Mouse (Mus musculus): ENCODE results near the gene Mau2.
"Not testable (repeated sequence)": the region's sequence is repeated elsewhere in the genome, so short reads cannot be mapped to it uniquely, and the experiment has no call there.

GRCm38 (mm10) chr8:69988936-69989335 lies 53.6 kb downstream of the Mau2 start:
- not testable (repeated sequence) for TF ChIP-seq POLR2A (IDR thresholded peaks at IDR 0.05; ENCODE audit: insufficient read depth, low read depth, low read length); CTCF (IDR thresholded peaks at IDR 0.05); EP300 (IDR thresholded peaks at IDR 0.05; ENCODE audit: insufficient read depth, low read depth, low read length)

All from heart, adult 2 months (tissue).